Mouse (Mus musculus) heart, postnatal 14 days (tissue): ENCODE measurements at regions not wholly inside any gene's neighbourhood (a gene's known extent, or its start where the extent isn't known, plus 50 kb on each side); places are given as distances from the start of the nearest gene placed in this dataset.

Experiments used
- DNase-seq, 2 experiments: peaks; one replicate each; pipeline ENCODE4 v3.0.0; 2021 to 2022
- intact Hi-C: fragments of 180-260 bp; cut with DNase I; formaldehyde crosslinking; loops from one replicate; pipeline ENCODE4 v1.15.1; 2025

DNA sequence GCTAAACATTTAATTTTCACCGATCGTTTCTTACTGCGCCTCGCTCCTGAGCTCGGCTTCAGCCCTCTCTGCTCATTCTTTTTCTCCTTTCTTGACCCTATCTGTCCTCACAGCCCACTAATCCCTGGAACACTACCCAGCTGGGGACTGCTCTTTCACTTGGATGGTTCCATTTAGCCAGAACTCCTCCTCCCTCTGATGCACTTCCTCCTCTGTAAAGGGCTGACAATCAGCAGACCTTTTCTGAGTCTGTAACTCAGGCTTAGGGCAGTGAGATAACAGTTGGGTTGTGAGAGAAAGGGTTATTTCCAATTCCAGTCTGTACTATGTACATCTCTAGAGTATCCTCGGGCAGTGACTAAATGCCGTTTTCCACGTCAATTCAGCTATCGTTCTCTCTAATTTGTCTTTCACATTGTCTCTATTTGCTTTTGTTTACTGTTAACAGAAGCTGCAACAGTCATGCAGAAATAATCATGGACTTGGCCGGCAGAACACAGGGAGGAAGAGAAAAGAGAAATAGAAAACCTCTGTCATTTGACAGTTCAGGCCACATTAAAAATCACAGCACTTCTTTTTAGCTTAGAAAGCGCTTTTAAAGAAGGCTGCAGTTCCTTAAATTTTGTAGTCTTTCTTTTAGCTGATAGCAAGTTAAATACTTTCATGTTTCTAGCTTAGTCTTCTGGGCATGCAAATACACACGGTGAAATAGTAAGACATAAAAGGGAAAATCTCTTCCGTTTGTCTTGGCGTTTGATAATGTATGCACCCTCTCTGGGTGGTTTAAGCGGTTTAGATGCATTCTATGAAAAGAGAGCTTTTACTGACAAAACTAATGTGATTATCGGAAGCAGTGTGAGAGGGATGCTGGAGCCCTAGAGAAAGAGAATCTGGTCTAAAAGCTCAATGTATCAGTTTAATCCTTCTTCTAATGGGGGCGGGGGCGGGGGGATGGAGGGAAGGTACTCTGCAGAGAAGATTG lies 94.7 kb upstream of the Fam181b start:
- DNase-seq: peak; percentile 16 to 44

DNA sequence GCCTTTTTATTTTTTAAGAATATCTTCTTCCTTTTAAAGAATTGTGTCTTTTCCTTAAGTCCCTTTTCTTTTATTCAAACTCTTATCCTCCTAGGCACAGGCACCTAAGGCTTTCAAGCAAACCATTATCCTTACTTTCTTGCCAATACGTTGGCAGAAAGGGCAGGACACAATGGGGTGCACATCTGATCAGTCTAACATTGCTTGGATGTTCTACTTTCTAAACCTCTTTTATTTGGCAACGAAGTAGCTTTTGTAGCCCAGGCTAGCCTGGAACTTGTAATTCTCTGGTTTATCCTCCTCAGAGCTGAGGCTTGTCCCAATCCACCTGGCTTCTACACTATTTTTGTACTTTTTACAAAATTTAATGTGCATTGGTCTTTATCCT lies 94.0 kb upstream of the Fam181b start:
- intact Hi-C loops: no loop called here
- no peak for DNase-seq

More for the DNA sequence above, 94.7 kb upstream of the Fam181b start:
- intact Hi-C loops: no loop called here

DNA sequence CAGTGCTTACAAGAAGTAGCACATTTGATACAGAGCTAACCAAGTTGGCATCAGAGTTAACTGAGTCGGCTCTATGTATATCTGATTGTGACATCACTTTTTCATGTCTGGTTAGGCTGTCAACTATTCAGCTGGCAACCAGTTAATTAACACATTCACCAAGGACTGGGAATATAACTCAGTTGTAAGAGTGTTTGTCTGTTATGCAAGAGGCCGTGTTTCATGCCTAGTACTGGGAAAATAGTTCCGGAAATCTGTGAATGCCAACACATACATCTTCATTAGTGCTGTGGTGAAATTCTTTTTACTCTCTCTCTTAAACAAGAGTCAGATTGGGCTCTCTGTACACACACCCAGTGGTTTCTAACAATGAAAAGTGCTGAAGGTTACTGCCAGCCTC lies 80.8 kb upstream of the Fam181b start:
- intact Hi-C loops: no loop called here
- no peak for DNase-seq

DNA sequence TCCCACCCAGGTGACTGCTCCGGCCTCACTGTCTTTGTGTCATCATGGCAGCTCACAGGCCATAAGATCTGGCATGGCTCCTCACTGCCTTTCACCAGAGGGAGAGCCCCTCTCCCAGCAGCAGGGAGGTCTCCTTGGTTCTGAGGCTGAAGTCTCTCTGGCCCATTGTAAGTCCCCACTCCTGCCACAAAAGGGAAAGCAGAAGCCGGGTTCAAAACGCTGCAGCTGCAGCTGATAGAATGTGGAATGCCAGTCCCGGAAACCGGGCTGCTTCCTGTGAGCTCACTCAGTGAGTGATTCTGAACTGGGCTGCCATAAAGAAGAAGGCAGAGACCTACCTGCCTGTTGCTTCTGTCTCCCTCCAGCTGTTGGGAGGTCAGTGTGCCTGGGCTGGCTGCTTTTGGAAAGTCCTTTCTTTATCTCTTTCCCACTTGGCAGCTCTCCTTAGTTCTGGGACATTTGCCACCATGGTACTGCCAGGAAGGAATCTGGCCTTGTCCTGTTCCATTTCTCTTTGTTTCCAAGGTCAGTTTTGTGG lies 72.9 kb upstream of the Fam181b start:
- intact Hi-C loops: loop anchor here (5.0 kb wide), 1 partner anchor 74 kb away; no protein-coding TSS in a partner anchor
- DNase-seq: peak; percentile 65 to 83

DNA sequence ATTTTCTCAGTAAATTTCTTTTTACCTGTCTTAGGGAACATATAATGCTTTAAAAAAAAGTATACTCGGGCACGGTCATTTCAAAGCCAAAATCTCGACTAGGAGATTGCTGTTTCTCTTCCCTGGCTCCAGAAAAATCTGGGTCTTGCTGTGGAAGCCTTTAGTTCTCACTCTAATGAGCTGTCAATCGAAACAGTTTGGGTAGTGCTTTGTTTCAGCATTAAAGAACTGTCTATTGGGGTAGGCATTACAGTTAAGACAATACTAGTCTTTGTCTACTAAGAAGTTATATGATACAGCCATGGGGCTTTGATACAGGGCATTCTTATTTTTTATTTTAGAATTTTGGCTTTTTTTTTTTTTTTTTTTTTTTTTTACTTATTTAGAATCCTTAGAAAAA lies 71.9 kb upstream of the Fam181b start:
- intact Hi-C loops: loop anchor here (5.0 kb wide), 1 partner anchor 75 kb away; no protein-coding TSS in a partner anchor
- DNase-seq: no peak

DNA sequence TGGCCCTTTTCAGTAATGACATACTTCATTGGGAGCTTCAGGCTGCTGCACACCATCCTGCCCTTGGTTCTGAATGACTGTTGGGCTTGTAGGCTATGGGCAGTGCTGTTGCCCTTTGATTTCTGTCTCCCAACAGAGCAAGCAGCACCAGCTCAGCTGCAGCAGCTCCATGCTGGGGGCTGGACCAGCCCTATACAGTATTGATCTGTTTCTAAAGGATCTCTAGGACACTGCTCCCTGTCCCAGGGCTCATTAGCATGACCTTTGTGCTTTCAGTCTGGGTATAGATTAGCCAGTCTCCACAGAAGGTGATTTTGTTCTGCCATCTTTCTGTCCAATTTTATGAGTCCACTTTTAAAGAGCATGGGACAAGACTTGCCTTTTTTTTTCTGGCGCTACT lies 60.3 kb upstream of the Fam181b start:
- intact Hi-C loops: no loop called here
- no peak for DNase-seq

DNA sequence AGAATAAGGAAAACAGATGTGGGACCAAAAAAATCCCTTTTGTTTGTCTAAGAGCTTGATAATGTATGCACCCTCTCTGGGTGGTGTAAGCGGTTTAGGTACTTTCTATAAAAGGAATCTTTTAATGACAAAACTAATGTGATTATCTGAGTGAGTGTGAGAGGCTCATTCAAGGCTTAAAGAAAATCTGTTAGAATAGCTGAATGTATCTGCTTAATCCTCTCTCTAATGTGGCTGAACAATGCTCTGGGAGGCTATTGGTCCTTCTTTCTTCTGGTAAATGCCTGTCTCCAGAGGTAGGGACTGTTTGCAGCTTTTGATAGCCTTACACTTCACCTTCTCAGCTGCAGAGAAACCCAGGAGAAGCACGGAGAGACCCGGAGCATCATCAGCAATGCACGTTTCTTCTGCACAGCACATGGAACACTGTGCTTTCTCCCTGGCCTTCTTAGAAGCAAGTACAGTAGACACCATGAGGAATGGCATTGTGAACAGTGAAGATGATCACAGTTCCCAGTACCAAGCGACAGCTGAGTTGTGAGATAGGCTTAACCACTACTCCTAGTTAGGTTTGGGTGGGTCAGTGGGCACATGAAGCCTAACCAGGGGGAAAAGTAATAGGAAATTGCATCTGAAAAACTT lies 56.1 kb upstream of the Fam181b start:
- intact Hi-C loops: no loop called here

DNA sequence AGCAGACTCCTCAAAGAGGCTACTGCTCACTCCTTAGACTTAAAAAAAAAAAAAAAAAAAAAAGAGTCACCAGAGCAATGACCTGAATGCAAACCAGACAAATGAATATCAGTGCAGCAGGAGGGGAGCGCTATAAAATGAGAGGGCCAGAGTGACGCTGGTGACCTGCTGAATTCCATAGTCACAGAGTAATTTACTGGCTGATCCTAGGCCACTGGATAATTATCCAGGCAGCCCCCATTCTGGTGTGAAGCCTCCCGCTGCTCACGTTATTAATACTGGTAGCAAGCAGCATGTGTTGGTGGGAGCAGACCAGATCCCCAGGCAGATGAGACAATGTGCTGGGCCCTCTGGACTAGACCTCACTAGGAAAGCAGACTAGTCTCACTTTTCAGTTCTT lies 53.4 kb upstream of the Fam181b start:
- intact Hi-C loops: no loop called here
- DNase-seq: no peak

More for the DNA sequence above, 56.1 kb upstream of the Fam181b start:
- DNase-seq: no peak
